Mouse (Mus musculus): Measurements from ENCODE around the gene Engase.

The Engase gene

DNA sequence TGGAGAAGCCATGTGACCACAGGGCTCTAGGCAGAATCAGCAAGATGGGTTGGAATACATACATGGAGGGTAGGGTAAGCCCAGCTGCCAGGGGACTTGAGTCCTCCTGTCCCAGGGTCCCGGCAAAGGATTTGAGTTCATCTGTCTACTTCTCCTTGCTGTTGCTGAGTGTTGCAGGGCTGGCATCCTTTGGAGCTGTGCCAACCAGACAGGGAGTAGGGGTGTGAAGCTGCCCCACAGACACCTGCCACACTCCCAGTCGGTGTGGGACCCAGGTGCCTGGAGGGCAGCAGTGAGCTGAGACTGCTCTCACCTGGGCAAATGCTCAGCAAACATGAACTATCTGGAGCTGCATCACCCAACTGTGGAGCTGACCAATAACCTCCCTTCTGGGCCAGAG, 44.3 kb downstream of the Engase start:
- DNase-seq (ENCODE audit: low spot score in 2 of 2) = no peak

DNA sequence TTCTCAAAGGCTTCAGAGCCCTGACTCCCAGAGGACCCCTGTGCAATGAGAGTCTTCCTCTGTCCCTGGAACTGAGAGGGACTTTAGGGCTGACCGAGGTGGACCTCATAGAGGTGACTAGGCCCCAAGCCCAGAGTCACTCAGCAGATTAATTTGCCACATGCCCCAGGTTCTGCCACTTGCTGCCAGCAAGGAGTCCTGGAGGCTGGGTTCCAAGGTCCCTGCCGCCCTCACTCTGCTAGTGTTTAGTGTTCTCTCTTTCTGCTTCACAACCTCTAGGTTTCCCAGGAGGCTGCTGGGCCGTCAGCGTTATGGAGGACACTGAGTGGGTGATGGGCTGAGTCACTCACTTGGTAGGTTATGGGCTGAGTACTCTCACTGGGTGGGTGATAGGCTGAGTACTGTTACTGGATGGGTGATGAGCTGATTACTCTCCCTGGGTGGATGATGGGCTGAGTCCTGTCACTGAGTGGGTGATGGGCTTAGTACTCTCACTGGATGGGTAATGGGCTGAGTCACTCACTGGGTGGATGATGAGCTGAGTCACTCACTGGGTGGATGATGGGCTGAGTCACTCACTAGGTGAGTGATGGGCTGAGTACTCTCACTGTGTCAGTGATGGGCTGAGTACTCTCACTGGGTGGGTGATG, 47.0 kb downstream of the Engase start:
- DNase-seq (ENCODE audit: low spot score in 2 of 2) = peak; percentile 45 to 47

DNA sequence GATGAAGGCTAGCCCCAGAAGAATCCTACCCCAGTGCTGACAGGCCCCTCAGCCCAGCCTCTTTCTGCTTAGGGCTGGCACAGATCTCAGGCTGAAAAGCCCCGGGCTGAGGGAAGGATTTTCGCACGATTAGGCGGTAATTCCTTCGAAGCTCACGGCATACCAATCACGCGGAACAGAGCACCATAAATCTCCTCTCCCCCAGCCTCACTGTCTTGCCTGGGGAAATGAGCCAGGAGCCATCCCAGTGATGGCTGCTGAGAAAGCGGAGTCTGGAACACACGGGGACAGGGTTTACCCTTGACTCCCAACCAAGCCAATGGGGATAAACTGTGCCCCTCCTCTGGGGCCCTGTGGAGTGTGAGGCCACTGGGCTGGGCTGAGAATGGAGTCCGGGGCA, 48.4 kb downstream of the Engase start:
- no peak for DNase-seq (ENCODE audit: low spot score in 2 of 2)

DNA sequence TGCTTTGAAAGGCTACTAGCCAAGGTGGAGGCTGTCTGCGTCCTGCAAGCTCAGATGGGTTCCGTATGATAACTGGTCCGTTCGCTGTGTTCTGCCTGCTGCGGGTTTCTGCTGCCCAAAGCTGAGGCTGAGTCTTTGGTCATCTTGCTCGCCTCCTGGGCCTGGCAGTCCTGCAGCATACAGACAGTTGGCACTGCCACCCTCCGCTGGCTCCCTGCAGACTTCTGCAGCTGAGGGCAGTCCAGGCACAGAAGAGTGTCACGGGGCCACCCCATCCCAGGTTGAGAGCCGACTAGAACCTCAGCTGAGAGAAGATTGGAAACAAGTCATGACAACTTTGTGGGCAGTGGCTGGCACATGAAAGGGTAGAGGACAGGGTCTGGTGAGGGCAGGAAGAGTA, 52.1 kb downstream of the Engase start:
- DNase-seq (ENCODE audit: low spot score in 2 of 2) = no peak

DNA sequence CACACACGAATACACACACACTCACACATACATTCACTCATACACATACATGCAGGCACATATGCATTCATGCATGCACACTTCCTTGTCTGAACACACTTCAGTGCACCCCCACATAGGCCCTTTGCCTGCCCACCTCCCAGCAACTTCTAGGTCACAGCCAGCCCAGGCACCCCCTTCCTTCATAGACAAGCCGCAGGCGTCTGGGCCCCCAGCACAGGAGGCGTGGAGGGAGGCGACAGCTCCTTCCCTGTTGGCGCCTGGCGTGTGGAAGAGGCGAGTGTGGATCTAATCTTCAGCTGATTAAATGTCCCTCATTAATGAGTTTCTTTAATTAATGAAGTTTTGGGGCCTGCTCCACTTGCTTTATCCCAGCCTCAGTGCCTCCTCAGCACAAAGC, 53.7 kb downstream of the Engase start:
- DNase-seq (ENCODE audit: low spot score in 2 of 2) = no peak

DNA sequence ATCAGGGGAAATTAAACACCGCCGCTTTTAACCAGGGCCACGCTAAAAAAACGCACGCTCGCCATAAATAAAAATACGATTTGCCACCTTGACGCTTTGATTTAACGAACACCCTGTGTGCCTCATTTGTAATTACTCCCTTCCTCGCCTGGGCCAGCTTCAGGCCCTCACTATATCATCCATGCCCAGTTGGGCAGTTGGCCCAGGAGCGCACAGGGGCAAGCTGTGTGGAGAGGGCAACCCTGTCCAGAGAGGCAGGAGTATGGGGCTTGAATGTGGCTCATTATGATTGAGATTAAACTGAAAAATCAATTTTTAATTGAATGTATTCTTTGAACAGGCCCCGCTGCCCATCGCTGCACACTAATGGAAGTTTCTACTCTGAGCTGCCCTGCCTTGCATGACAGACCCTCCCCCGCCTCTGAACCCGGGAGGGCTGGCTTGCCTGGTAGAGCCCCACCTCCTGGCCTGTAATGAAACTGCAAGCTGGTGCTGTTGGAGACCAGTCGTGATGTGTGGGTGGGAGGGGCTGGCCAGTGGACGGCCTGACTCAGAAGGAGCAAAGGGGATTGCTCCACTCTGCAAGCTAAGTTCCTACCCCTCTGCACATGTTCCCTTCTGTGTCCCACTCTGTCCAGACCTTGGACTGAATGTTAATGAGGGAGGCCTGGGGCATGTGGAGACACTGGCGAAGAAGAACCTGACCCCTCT, 57.9 kb downstream of the Engase start:
- no peak for DNase-seq (ENCODE audit: low spot score in 2 of 2)

DNA sequence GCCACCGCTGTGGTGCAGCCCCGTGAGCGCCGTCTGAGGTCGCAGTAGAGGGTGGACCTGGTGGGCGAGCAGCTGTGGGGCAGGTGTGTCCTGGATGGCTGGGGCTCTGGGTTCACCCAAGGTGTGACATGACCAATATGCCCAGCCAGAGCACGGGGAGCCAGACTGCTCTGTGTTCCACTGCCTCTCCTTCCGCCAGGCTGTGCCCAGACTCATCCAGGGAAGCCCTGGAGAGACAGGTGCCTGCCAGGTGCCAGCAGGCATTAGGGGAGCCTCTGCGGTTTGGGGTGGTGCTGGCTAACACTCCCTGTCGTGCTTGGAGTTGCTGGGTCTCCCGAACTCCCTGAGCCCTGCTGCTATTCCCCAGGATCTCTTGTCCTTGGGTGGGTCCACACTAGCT, 61.4 kb downstream of the Engase start:
- no peak for DNase-seq (ENCODE audit: low spot score in 2 of 2)
